Mouse (Mus musculus) forebrain, embryonic 10.5 days (tissue): ENCODE results near the gene Cxcl12. TPM values are rescaled to one million over a fixed set of nuclear protein-coding genes. Genes with fewer than 3 reads are reported as not detected.
A peak's percentile ranks its signal among the peaks of the same experiment; 100 is the strongest.

ENCODE experiments used
- DNase-seq: peaks from one replicate; pipeline ENCODE4 v3.0.0-alpha.2; 2017; ENCODE audit warnings: low spot score; ENCODE audit errors: extremely low spot score
- H3K27ac ChIP-seq: fragments of 300-500 bp; sonication (generic); 2 replicates; pipeline ENCODE4 v1.5.1; 2016; ENCODE audit warnings: mild to moderate bottlenecking
- H3K27me3 ChIP-seq: fragments of 300-500 bp; sonication (generic); 2 replicates; pipeline ENCODE4 v1.6.1; 2016; ENCODE audit warnings: mild to moderate bottlenecking; ENCODE audit not compliant: poor library complexity, severe bottlenecking
- H3K36me3 ChIP-seq: fragments of 300-500 bp; sonication (generic); replicated peaks from 2 replicates; pipeline ENCODE4 v1.6.1; 2016; ENCODE audit warnings: mild to moderate bottlenecking, moderate library complexity
- H3K4me1 ChIP-seq: fragments of 300-500 bp; sonication (generic); 2 replicates; pipeline ENCODE4 v1.6.1; 2016
- H3K4me3 ChIP-seq: fragments of 300-500 bp; sonication (generic); 2 replicates; pipeline ENCODE4 v1.5.1; 2016; ENCODE audit warnings: mild to moderate bottlenecking, moderate library complexity
- H3K9me3 ChIP-seq: fragments of 300-500 bp; sonication (generic); 2 replicates; pipeline ENCODE4 v1.6.1; 2016; ENCODE audit warnings: mild to moderate bottlenecking, moderate library complexity
- WGBS: fragments of 180-500 bp; shearing (Covaris S2); methylation state at CpG from one replicate; pipeline ENCODE4 v1.1.7; 2016; 5-methylcytosine and 5-hydroxymethylcytosine counted together
- polyA plus RNA-seq: library from polyadenylated mRNA; unstranded; fragments of >200 nt; fragmentation: Nextera tagmentation; extraction: Ambion mirVana; gene quantifications from 2 replicates; pipeline ENCODE4 v1.2.1, GENCODE M21; 2016

Cxcl12 gene
- polyA plus RNA-seq, 1 experiment from 2014 or later: 65.0 TPM

GRCm38 (mm10) chr6:117210086-117210485 is 41.8 kb downstream of the Cxcl12 start:
- DNase-seq: no peak
- no peaks in the 10 kb centered on the region for H3K9me3 ChIP-seq
- H3K27ac ChIP-seq: no peak overlapping the region
- H3K4me3 ChIP-seq: no peak overlapping the region
- no peaks in the 10 kb centered on the region for H3K4me1 ChIP-seq
- no peaks in the 10 kb centered on the region for H3K27me3 ChIP-seq
- WGBS: 84% methylated on average over 6 of the region's 6 CpGs
- no peaks in the 10 kb centered on the region for H3K36me3 ChIP-seq

- DNase-seq: no peak
- H3K4me1 ChIP-seq: no peaks in the 10 kb centered on the region
- H3K36me3 ChIP-seq: no peaks in the 10 kb centered on the region
- no peak overlapping the region for H3K27ac ChIP-seq
- H3K27me3 ChIP-seq: no peaks in the 10 kb centered on the region
- no peak overlapping the region for H3K4me3 ChIP-seq
- WGBS: 76% methylated on average over 6 of the region's 6 CpGs
- no peaks in the 10 kb centered on the region for H3K9me3 ChIP-seq
Observed at GRCm38 (mm10) chr6:117210536-117210935, 42.2 kb downstream of the Cxcl12 start.

GRCm38 (mm10) chr6:117214506-117214905 is 46.2 kb downstream of the Cxcl12 start:
- H3K4me3 ChIP-seq: no peak overlapping the region
- no peaks in the 10 kb centered on the region for H3K36me3 ChIP-seq
- no peaks in the 10 kb centered on the region for H3K9me3 ChIP-seq
- no peaks in the 10 kb centered on the region for H3K27me3 ChIP-seq
- no peak for DNase-seq
- H3K4me1 ChIP-seq: peaks cover 7% of the 10 kb centered on the region; the same call in 1 of the 2 replicates
- no peak overlapping the region for H3K27ac ChIP-seq
- 77% methylated on average over 5 of the region's 5 CpGs for WGBS

- no peak for DNase-seq
- peak overlapping the region; percentile 20; the same call in 1 of the 2 replicates for H3K27ac ChIP-seq
- H3K36me3 ChIP-seq: no peaks in the 10 kb centered on the region
- H3K9me3 ChIP-seq: no peaks in the 10 kb centered on the region
- no peaks in the 10 kb centered on the region for H3K27me3 ChIP-seq
- no peak overlapping the region for H3K4me3 ChIP-seq
- peaks cover 21% of the 10 kb centered on the region for H3K4me1 ChIP-seq
- WGBS: 86% methylated on average over 9 of the region's 9 CpGs
Observed at GRCm38 (mm10) chr6:117218442-117219299, 50.3 kb downstream of the Cxcl12 start.

- no peak for DNase-seq
Observed at GRCm38 (mm10) chr6:117219300-117219680, 51.0 kb downstream of the Cxcl12 start.

GRCm38 (mm10) chr6:117219911-117220481 is 51.7 kb downstream of the Cxcl12 start:
- H3K36me3 ChIP-seq: no peaks in the 10 kb centered on the region
- no peaks in the 10 kb centered on the region for H3K9me3 ChIP-seq
- WGBS: 84% methylated on average over 7 of the region's 7 CpGs
- no peak overlapping the region; the same call in 1 of the 2 replicates for H3K27ac ChIP-seq
- peaks cover 21% of the 10 kb centered on the region for H3K4me1 ChIP-seq
- no peaks in the 10 kb centered on the region for H3K27me3 ChIP-seq
- DNase-seq: no peak
- H3K4me3 ChIP-seq: no peak overlapping the region

More at GRCm38 (mm10) chr6:117219300-117219680, 51.0 kb downstream of the Cxcl12 start:
- no peaks in the 10 kb centered on the region for H3K9me3 ChIP-seq
- no peak overlapping the region; the same call in 1 of the 2 replicates for H3K27ac ChIP-seq
- WGBS: 59% methylated on average over 3 of the region's 3 CpGs
- H3K36me3 ChIP-seq: no peaks in the 10 kb centered on the region
- H3K4me3 ChIP-seq: no peak overlapping the region
- peaks cover 21% of the 10 kb centered on the region for H3K4me1 ChIP-seq
- no peaks in the 10 kb centered on the region for H3K27me3 ChIP-seq

GRCm38 (mm10) chr6:117220831-117221345 is 52.6 kb downstream of the Cxcl12 start:
- DNase-seq: peak; percentile 16
- 60% methylated on average over 11 of the region's 11 CpGs for WGBS

More at GRCm38 (mm10) chr6:117220831-117221345, 52.6 kb downstream of the Cxcl12 start:
- Histone ChIP-seq H3K4me1 (peaks cover 21% of the 10 kb centered on the region), H3K4me3 (no peak overlapping the region), H3K36me3 (no peaks in the 10 kb centered on the region), H3K27me3 (no peaks in the 10 kb centered on the region), H3K27ac (no peak overlapping the region), H3K9me3 (no peaks in the 10 kb centered on the region)
